Comparison of ENCODE assay signal across 8 mouse cellular contexts in the genomic region with DNA sequence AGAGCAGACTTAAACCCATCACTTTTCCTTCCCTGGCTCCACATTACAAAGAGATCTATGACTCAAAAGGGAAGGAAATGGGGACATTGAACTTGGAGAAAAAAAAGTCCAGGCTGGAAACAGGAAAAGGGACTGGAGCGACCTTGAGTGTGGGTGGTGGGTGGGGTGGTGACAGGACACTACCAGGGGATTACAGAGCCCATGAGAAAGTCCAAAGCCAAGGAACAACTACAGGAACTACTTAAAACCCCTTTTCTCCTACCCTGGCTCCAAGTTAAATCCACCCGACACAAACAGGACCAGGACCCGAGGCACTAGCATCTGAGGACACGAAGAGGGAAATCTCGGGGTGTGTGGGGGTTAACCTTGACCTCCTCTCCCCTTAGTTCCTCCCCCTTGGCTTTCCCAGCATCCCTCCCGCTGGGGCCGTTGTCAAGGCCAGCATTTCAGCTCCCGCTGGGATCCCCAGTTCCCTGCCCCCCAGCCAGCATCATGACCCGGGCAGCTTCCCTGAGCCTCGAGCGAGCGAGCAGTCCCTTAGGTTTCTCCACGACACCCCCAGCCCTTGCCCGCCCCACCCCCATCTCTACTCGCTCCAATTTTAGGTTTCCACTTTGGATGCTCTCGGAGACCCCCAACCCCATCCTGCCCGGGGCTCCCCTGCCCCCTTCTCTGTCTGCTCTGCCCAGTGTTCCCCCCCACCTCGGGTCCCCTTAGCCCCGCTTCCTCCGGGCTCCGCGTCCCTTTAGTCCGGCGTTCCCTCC. TPM values are rescaled to one million over a fixed set of nuclear protein-coding genes. Genes with fewer than 3 reads are reported as not detected.
A peak's percentile ranks its signal among the peaks of the same experiment; 100 is the strongest.
DNase-seq lines count a peak whose midpoint lies in the region; ATAC-seq and TF ChIP-seq lines count a peak whose summit lies in the region.

No protein-coding gene starts in this region.

- no peaks in the 10 kb centered on the region for H3K36me3 ChIP-seq in forebrain, embryonic 14.5 days (ENCODE audit: control insufficient read depth, insufficient read depth, low read length)
- no peaks in the 10 kb centered on the region for H3K36me3 ChIP-seq in hindbrain, embryonic 11.5 days (ENCODE audit: control insufficient read depth, insufficient read depth, low read length)
- no peaks in the 10 kb centered on the region for H3K36me3 ChIP-seq in limb, embryonic 11.5 days (ENCODE audit: control insufficient read depth, insufficient read depth, low read length)
- no peaks in the 10 kb centered on the region for H3K36me3 ChIP-seq in midbrain, embryonic 12.5 days
- H3K36me3 ChIP-seq in stomach, embryonic 15.5 days: no peaks in the 10 kb centered on the region

- peak in 1 of 2 experiments; percentile 42 for DNase-seq in layer of hippocampus, adult 2 months (ENCODE audit: low spot score in 2 of 2)
- DNase-seq in layer of hippocampus, adult 18-20 months (ENCODE audit: low spot score in 2 of 2): no peak
- DNase-seq in brain, adult 2 months (ENCODE audit: low read depth, low spot score): peak; percentile 42
- DNase-seq in forebrain, embryonic 14.5 days (ENCODE audit: low spot score): peak; percentile 46
- DNase-seq in hindbrain, embryonic 11.5 days (ENCODE audit: low spot score): peak; percentile 64
- peak; percentile 63 for DNase-seq in limb, embryonic 11.5 days (ENCODE audit: low spot score)

- peak; percentile 64 for ATAC-seq in forebrain, embryonic 14.5 days
- peak; percentile 64 for ATAC-seq in hindbrain, embryonic 11.5 days (ENCODE audit: low FRiP score)
- peak; percentile 64; the same call in 1 of the 2 replicates for ATAC-seq in limb, embryonic 11.5 days (ENCODE audit: insufficient number of reproducible peaks, low FRiP score, low TSS enrichment, low read depth)
- ATAC-seq in midbrain, embryonic 12.5 days (ENCODE audit: low FRiP score, low read depth): peak; percentile 69
- ATAC-seq in stomach, embryonic 15.5 days (ENCODE audit: insufficient read depth, low FRiP score, low read depth): peak; percentile 5; the same call in 1 of the 2 replicates

- peak overlapping the region; percentile 72 for H3K4me2 ChIP-seq in forebrain, embryonic 14.5 days (ENCODE audit: low read length)
- peak overlapping the region; percentile 86 for H3K4me2 ChIP-seq in hindbrain, embryonic 11.5 days (replicated peaks; ENCODE audit: low read depth, low read length)
- H3K4me2 ChIP-seq in limb, embryonic 11.5 days (ENCODE audit: low read depth, severe bottlenecking): peak overlapping the region; percentile 93
- peak overlapping the region; percentile 92 for H3K4me2 ChIP-seq in midbrain, embryonic 12.5 days (replicated peaks)
- peak overlapping the region; percentile 80 for H3K4me2 ChIP-seq in stomach, embryonic 15.5 days

- WGBS in forebrain, embryonic 14.5 days: 2% methylated on average over 19 of the region's 24 CpGs
- under 1% methylated on average over 24 of the region's 24 CpGs for WGBS in hindbrain, embryonic 11.5 days
- under 1% methylated on average over 24 of the region's 24 CpGs for WGBS in limb, embryonic 11.5 days
- 1% methylated on average over 23 of the region's 24 CpGs for WGBS in midbrain, embryonic 12.5 days
- under 1% methylated on average over 24 of the region's 24 CpGs for WGBS in stomach, embryonic 15.5 days

- H3K27ac ChIP-seq in layer of hippocampus, adult 2 months: peak overlapping the region; percentile 95
- peak overlapping the region; percentile 89 for H3K27ac ChIP-seq in forebrain, embryonic 14.5 days (ENCODE audit: low read depth, low read length)
- peak overlapping the region; percentile 93 for H3K27ac ChIP-seq in hindbrain, embryonic 11.5 days (ENCODE audit: low read depth, low read length)
- peak overlapping the region; percentile 69 for H3K27ac ChIP-seq in limb, embryonic 11.5 days (replicated peaks; ENCODE audit: low read depth, low read length)
- peak overlapping the region; percentile 94 for H3K27ac ChIP-seq in midbrain, embryonic 12.5 days (replicated peaks)
- peak overlapping the region; percentile 84 for H3K27ac ChIP-seq in stomach, embryonic 15.5 days

- TF ChIP-seq CTCF in layer of hippocampus, adult 2 months (conservative IDR thresholded peaks at IDR 0.05): no peak

- peaks cover 26% of the 10 kb centered on the region for H3K4me1 ChIP-seq in forebrain, embryonic 14.5 days (ENCODE audit: control insufficient read depth, insufficient read depth, low read length)
- peaks cover 2% of the 10 kb centered on the region; the same call in 1 of the 2 replicates for H3K4me1 ChIP-seq in hindbrain, embryonic 11.5 days (replicated peaks; ENCODE audit: control insufficient read depth, insufficient read depth, low read length)
- peaks cover 13% of the 10 kb centered on the region for H3K4me1 ChIP-seq in limb, embryonic 11.5 days (ENCODE audit: control insufficient read depth, insufficient read depth, low read length)
- H3K4me1 ChIP-seq in midbrain, embryonic 12.5 days: peaks cover 41% of the 10 kb centered on the region
- H3K4me1 ChIP-seq in stomach, embryonic 15.5 days: peaks cover 31% of the 10 kb centered on the region

- peak overlapping the region; percentile 95 for H3K9ac ChIP-seq in forebrain, embryonic 14.5 days (ENCODE audit: low read length)
- H3K9ac ChIP-seq in hindbrain, embryonic 11.5 days (ENCODE audit: low read depth, low read length): peak overlapping the region; percentile 94
- H3K9ac ChIP-seq in limb, embryonic 11.5 days (ENCODE audit: low read length): peak overlapping the region; percentile 68
- peak overlapping the region; percentile 95 for H3K9ac ChIP-seq in midbrain, embryonic 12.5 days (replicated peaks)
- H3K9ac ChIP-seq in stomach, embryonic 15.5 days: peak overlapping the region; percentile 17; the same call in 1 of the 2 replicates

- H3K9me3 ChIP-seq in forebrain, embryonic 14.5 days (replicated peaks; ENCODE audit: control insufficient read depth, low read length): no peaks in the 10 kb centered on the region
- no peaks in the 10 kb centered on the region for H3K9me3 ChIP-seq in hindbrain, embryonic 11.5 days (ENCODE audit: control insufficient read depth, low read length)
- no peaks in the 10 kb centered on the region for H3K9me3 ChIP-seq in limb, embryonic 11.5 days (ENCODE audit: control insufficient read depth, low read length)
- H3K9me3 ChIP-seq in midbrain, embryonic 12.5 days: no peaks in the 10 kb centered on the region
- no peaks in the 10 kb centered on the region for H3K9me3 ChIP-seq in stomach, embryonic 15.5 days

- no peaks in the 10 kb centered on the region for H3K27me3 ChIP-seq in forebrain, embryonic 14.5 days (replicated peaks; ENCODE audit: control insufficient read depth, insufficient read depth, low read length)
- H3K27me3 ChIP-seq in hindbrain, embryonic 11.5 days (ENCODE audit: control insufficient read depth, insufficient read depth, low read length): no peaks in the 10 kb centered on the region
- no peaks in the 10 kb centered on the region for H3K27me3 ChIP-seq in limb, embryonic 11.5 days (ENCODE audit: control insufficient read depth, insufficient read depth, low read length)
- no peaks in the 10 kb centered on the region for H3K27me3 ChIP-seq in midbrain, embryonic 12.5 days
- no peaks in the 10 kb centered on the region for H3K27me3 ChIP-seq in stomach, embryonic 15.5 days (replicated peaks)

- peak overlapping the region; percentile 97 for H3K4me3 ChIP-seq in layer of hippocampus, adult 2 months
- peak overlapping the region; percentile 92 for H3K4me3 ChIP-seq in forebrain, embryonic 14.5 days (ENCODE audit: low read depth, low read length)
- H3K4me3 ChIP-seq in hindbrain, embryonic 11.5 days (ENCODE audit: low read depth, low read length): peak overlapping the region; percentile 93
- peak overlapping the region; percentile 94 for H3K4me3 ChIP-seq in limb, embryonic 11.5 days (ENCODE audit: low read depth, low read length)
- peak overlapping the region; percentile 93 for H3K4me3 ChIP-seq in midbrain, embryonic 12.5 days
- H3K4me3 ChIP-seq in stomach, embryonic 15.5 days (replicated peaks): peak overlapping the region; percentile 68

RNA-seq across cellular contexts. Expression of a gene that starts 0.6 kb away (rescaled TPM):
- total RNA-seq in layer of hippocampus, adult 2 months (2021): 100 to 1,000 TPM; 262 to 264 TPM
- total RNA-seq in layer of hippocampus, adult 18-20 months (2021): 100 to 1,000 TPM; 270 to 283 TPM
- polyA plus RNA-seq in forebrain, embryonic 14.5 days (2014; fragmentation: Nextera tagmentation; extraction: Ambion mirVana): 115 and 180 TPM in 2 replicates
- 88.9 and 98.0 TPM in 2 replicates for polyA plus RNA-seq in hindbrain, embryonic 11.5 days (2014; fragmentation: Nextera tagmentation; extraction: Ambion mirVana)
- polyA plus RNA-seq in limb, embryonic 11.5 days (2014; fragmentation: Nextera tagmentation; extraction: Ambion mirVana): 38.7 and 43.0 TPM in 2 replicates
- polyA plus RNA-seq in midbrain, embryonic 12.5 days (2016; fragmentation: Nextera tagmentation; extraction: Ambion mirVana): 113 and 114 TPM in 2 replicates
- 73.9 and 78.0 TPM in 2 replicates for polyA plus RNA-seq in stomach, embryonic 15.5 days (2015; fragmentation: Nextera tagmentation; extraction: Ambion mirVana)

RNA-seq across cellular contexts. Expression of a gene that starts 32.3 kb away (rescaled TPM):
- 10 to 100 TPM; 13.8 to 18.5 TPM for total RNA-seq in layer of hippocampus, adult 2 months (2021)
- total RNA-seq in layer of hippocampus, adult 18-20 months (2021): 10 to 100 TPM; 16.8 to 18.8 TPM
- polyA plus RNA-seq in forebrain, embryonic 14.5 days (2014; fragmentation: Nextera tagmentation; extraction: Ambion mirVana): 47.6 and 54.7 TPM in 2 replicates
- polyA plus RNA-seq in hindbrain, embryonic 11.5 days (2014; fragmentation: Nextera tagmentation; extraction: Ambion mirVana): 72.1 and 82.9 TPM in 2 replicates
- 121 and 123 TPM in 2 replicates for polyA plus RNA-seq in limb, embryonic 11.5 days (2014; fragmentation: Nextera tagmentation; extraction: Ambion mirVana)
- polyA plus RNA-seq in midbrain, embryonic 12.5 days (2016; fragmentation: Nextera tagmentation; extraction: Ambion mirVana): 72.9 and 79.5 TPM in 2 replicates
- 76.8 and 106 TPM in 2 replicates for polyA plus RNA-seq in stomach, embryonic 15.5 days (2015; fragmentation: Nextera tagmentation; extraction: Ambion mirVana)

RNA-seq across cellular contexts. Expression of a gene that starts 37.7 kb away (rescaled TPM):
- total RNA-seq in layer of hippocampus, adult 2 months (2021): 1 to 10 TPM; 1.5 to 2.1 TPM
- total RNA-seq in layer of hippocampus, adult 18-20 months (2021): 1 to 10 TPM; 1.8 to 2.0 TPM
- polyA plus RNA-seq in forebrain, embryonic 14.5 days (2014; fragmentation: Nextera tagmentation; extraction: Ambion mirVana): 0.69 and 1.1 TPM in 2 replicates
- polyA plus RNA-seq in hindbrain, embryonic 11.5 days (2014; fragmentation: Nextera tagmentation; extraction: Ambion mirVana): 1.3 and 2.0 TPM in 2 replicates
- polyA plus RNA-seq in limb, embryonic 11.5 days (2014; fragmentation: Nextera tagmentation; extraction: Ambion mirVana): 2.1 and 2.7 TPM in 2 replicates
- polyA plus RNA-seq in midbrain, embryonic 12.5 days (2016; fragmentation: Nextera tagmentation; extraction: Ambion mirVana): 3.1 and 4.7 TPM in 2 replicates
- 19.9 and 20.1 TPM in 2 replicates for polyA plus RNA-seq in stomach, embryonic 15.5 days (2015; fragmentation: Nextera tagmentation; extraction: Ambion mirVana)

RNA-seq across cellular contexts. Expression of a gene that starts 57.3 kb away (rescaled TPM):
- total RNA-seq in layer of hippocampus, adult 2 months (2021): 10 to 100 TPM; 40.3 to 44.6 TPM
- 10 to 100 TPM; 34.1 to 35.9 TPM for total RNA-seq in layer of hippocampus, adult 18-20 months (2021)
- polyA plus RNA-seq in forebrain, embryonic 14.5 days (2014; fragmentation: Nextera tagmentation; extraction: Ambion mirVana): 1.4 and 2.7 TPM in 2 replicates
- 1.6 and 2.9 TPM in 2 replicates for polyA plus RNA-seq in hindbrain, embryonic 11.5 days (2014; fragmentation: Nextera tagmentation; extraction: Ambion mirVana)
- polyA plus RNA-seq in limb, embryonic 11.5 days (2014; fragmentation: Nextera tagmentation; extraction: Ambion mirVana): 0.06 and 0.11 TPM in 2 replicates
- polyA plus RNA-seq in midbrain, embryonic 12.5 days (2016; fragmentation: Nextera tagmentation; extraction: Ambion mirVana): 2.6 and 3.9 TPM in 2 replicates
- 0.44 and 0.73 TPM in 2 replicates for polyA plus RNA-seq in stomach, embryonic 15.5 days (2015; fragmentation: Nextera tagmentation; extraction: Ambion mirVana)

Comparison
In these comparisons a context has a peak if more than half of its experiments do, and no peak if none do; other contexts are left out.
1. DNase-seq: peak in brain, adult 2 months (single experiment), forebrain, embryonic 14.5 days (single experiment), hindbrain, embryonic 11.5 days (single experiment) and limb, embryonic 11.5 days (single experiment); none in layer of hippocampus, adult 18-20 months (0 of 2).
2. ATAC-seq: peak in every context shown above with its lines; median percentile 69 in midbrain, embryonic 12.5 days; 64 in forebrain, embryonic 14.5 days; 64 in hindbrain, embryonic 11.5 days; 64 in limb, embryonic 11.5 days; 5 in stomach, embryonic 15.5 days.
3. H3K9ac ChIP-seq: peak in every context shown above with its lines; median percentile 95 in forebrain, embryonic 14.5 days; 95 in midbrain, embryonic 12.5 days; 94 in hindbrain, embryonic 11.5 days; 68 in limb, embryonic 11.5 days; 17 in stomach, embryonic 15.5 days.
4. Peak in every context shown above with its lines, with median percentiles within 50 percentile points of each other: H3K27ac ChIP-seq, H3K4me3 ChIP-seq and H3K4me2 ChIP-seq.